Mouse (Mus musculus): ENCODE data around the gene Zfp423. TPM values are rescaled to one million over a fixed set of nuclear protein-coding genes. Genes with fewer than 3 reads are reported as not detected.

Gene Zfp423
- polyA plus RNA-seq, 1 experiment from 2014 or later = 5.8 TPM

DNA sequence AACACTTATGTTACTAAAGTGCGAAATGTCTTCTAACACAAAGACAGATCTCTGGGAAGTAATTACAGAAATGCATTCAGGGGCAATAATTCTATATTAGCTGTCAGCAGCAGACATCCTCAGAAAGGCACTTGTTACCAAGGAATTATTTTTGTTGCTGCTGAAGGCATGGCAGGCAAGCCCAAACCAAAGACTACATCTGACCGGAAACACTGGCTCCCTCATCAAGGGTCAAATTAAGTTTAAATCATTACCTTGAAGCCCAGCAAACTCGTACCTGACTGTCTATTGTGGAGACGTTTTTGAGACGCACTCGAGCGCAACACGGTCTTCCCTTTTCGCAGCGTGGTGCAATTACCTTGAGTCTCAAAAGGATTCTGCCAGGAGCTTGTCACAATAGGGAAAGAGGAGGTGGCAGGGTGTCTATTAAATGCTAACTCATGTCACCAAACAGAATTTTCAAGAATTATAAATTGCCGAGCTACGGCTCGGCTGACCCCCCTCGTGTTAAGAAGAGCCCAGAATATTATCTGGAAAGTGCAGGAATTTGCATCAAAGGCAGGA, 86.3 kb downstream of the Zfp423 start:
- no peaks in the 10 kb centered on the region for H3K27me3 ChIP-seq (replicated peaks; ENCODE audit: control insufficient read depth, insufficient read depth, low read length)
- WGBS = 76% methylated on average over 14 of the region's 14 CpGs
- DNase-seq (ENCODE audit: low spot score) (no peak), ATAC-seq (replicated peaks; ENCODE audit: low FRiP score) (no peak)
- no peak overlapping the region for H3K4me2 ChIP-seq
- no peak overlapping the region for H3K27ac ChIP-seq (ENCODE audit: low read depth, low read length)
- no peak overlapping the region for H3K4me3 ChIP-seq (ENCODE audit: low read depth, low read length)
- H3K9me3 ChIP-seq (ENCODE audit: control insufficient read depth, low read length) = no peaks in the 10 kb centered on the region
- no peaks in the 10 kb centered on the region for H3K4me1 ChIP-seq (replicated peaks; ENCODE audit: control insufficient read depth, insufficient read depth, low read length)
- H3K36me3 ChIP-seq (ENCODE audit: control insufficient read depth, insufficient read depth, low read length) = no peaks in the 10 kb centered on the region
- H3K9ac ChIP-seq (ENCODE audit: low read depth, low read length) = no peak overlapping the region

DNA sequence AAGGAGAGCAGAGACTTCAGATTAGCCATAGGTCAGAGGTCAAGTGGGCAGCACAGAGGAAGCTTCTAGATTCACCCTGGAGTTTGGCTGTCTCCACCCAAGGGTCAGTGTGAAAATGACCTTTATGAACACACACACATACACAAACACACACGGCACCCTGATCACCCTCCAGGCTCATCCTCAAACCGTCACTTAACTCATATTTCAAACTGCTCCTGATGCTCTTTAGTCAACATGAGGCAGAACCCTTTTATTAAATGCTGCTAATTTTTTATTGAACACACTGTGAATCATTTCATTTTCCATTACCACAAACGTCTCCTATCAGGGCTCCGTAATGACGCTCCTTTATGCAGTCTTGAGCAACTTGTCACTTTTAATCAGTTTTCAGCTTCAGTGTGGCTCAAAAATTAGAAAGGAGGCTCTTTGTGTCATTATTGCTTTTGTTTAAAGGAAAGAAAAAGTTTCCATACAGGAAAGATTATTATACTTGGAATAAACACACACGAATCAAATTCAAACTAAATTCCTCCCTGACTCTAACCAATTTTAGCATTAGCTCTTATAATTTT, 87.0 kb downstream of the Zfp423 start:
- H3K27me3 ChIP-seq (replicated peaks; ENCODE audit: control insufficient read depth, insufficient read depth, low read length) = no peaks in the 10 kb centered on the region
- H3K4me2 ChIP-seq = no peak overlapping the region
- H3K36me3 ChIP-seq (ENCODE audit: control insufficient read depth, insufficient read depth, low read length) = no peaks in the 10 kb centered on the region
- WGBS = 74% methylated on average over 6 of the region's 6 CpGs
- H3K9me3 ChIP-seq (ENCODE audit: control insufficient read depth, low read length) = no peaks in the 10 kb centered on the region
- no peak overlapping the region for H3K4me3 ChIP-seq (ENCODE audit: low read depth, low read length)
- DNase-seq (ENCODE audit: low spot score) (no peak), ATAC-seq (replicated peaks; ENCODE audit: low FRiP score) (no peak)
- H3K4me1 ChIP-seq (replicated peaks; ENCODE audit: control insufficient read depth, insufficient read depth, low read length) = no peaks in the 10 kb centered on the region
- H3K27ac ChIP-seq (ENCODE audit: low read depth, low read length) = no peak overlapping the region
- no peak overlapping the region for H3K9ac ChIP-seq (ENCODE audit: low read depth, low read length)

DNA sequence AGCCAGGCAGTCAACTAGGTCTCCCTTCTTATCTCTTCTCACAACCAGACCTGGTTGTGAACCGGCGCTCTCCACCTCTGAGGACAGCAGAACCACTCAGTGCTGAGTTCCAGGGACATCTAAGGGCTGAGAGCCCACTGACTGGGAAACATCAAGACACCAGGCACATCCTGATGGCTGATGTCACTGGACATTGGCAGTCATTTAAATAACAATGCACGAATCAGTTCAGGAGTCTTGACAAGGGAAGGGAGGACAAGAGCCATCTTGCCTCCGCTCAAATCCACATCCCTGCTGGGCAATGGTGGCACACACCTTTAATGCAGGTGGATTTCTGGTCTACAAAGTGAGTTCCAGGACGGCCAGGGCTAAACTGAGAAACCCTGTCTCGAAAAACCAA, 92.8 kb downstream of the Zfp423 start:
- Histone ChIP-seq H3K4me1 (replicated peaks; ENCODE audit: control insufficient read depth, insufficient read depth, low read length) (no peaks in the 10 kb centered on the region), H3K9me3 (ENCODE audit: control insufficient read depth, low read length) (no peaks in the 10 kb centered on the region), H3K27me3 (replicated peaks; ENCODE audit: control insufficient read depth, insufficient read depth, low read length) (no peaks in the 10 kb centered on the region), H3K27ac (ENCODE audit: low read depth, low read length) (no peak overlapping the region), H3K9ac (ENCODE audit: low read depth, low read length) (no peak overlapping the region), H3K36me3 (ENCODE audit: control insufficient read depth, insufficient read depth, low read length) (no peaks in the 10 kb centered on the region), H3K4me3 (ENCODE audit: low read depth, low read length) (no peak overlapping the region), H3K4me2 (no peak overlapping the region)
- DNase-seq (ENCODE audit: low spot score) (no peak), ATAC-seq (replicated peaks; ENCODE audit: low FRiP score) (no peak)
- 71% methylated on average over 6 of the region's 6 CpGs for WGBS

DNA sequence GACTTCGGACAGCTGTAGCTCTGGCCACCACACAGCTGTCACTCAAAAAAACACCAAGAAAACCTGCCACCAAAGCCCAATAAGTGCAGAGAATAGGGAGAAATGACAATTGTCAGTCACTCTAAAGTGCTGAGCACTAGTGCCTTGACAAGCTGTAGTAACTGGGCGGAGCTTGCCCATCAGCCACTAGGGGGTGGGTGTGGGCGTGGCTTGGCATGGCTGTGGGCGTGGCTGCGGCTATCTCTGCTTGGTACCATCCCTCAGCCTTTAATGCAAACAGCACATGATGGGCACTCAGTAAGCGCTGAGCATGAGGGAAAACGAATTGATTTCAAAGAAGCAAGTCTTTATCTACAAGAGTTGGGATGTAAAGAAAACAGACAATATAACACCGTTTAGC, 95.2 kb downstream of the Zfp423 start:
- H3K4me3 ChIP-seq (ENCODE audit: low read depth, low read length) = no peak overlapping the region
- DNase-seq (ENCODE audit: low spot score) (peak; percentile 40), ATAC-seq (replicated peaks; ENCODE audit: low FRiP score) (peak; percentile 29; the same call in 1 of the 2 replicates)
- H3K27me3 ChIP-seq (replicated peaks; ENCODE audit: control insufficient read depth, insufficient read depth, low read length) = no peaks in the 10 kb centered on the region
- WGBS = 41% methylated on average over 8 of the region's 8 CpGs
- H3K4me1 ChIP-seq (replicated peaks; ENCODE audit: control insufficient read depth, insufficient read depth, low read length) = no peaks in the 10 kb centered on the region
- no peaks in the 10 kb centered on the region for H3K36me3 ChIP-seq (ENCODE audit: control insufficient read depth, insufficient read depth, low read length)
- H3K4me2 ChIP-seq = no peak overlapping the region
- no peak overlapping the region for H3K9ac ChIP-seq (ENCODE audit: low read depth, low read length)
- H3K27ac ChIP-seq (ENCODE audit: low read depth, low read length) = no peak overlapping the region
- H3K9me3 ChIP-seq (ENCODE audit: control insufficient read depth, low read length) = no peaks in the 10 kb centered on the region

DNA sequence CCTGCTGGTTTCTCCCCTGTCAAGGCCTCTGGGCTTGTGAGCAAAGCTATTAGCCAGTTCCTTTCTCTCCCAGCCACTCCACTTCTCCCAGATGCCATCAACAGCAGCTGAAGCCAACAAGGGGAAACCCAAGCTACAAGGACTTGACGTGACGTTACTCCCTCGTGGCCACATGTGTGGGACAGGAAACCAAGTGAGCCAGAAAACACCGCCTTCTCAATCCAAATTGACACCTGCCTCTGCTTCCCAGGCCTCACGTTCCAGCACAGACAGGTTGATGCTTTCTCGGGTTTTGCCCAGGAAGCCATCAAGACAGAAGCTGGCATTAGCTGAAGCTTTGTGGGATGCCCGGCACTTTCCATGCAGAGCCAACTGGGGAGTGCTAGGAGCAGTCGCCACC, 96.3 kb downstream of the Zfp423 start:
- DNase-seq (ENCODE audit: low spot score) = no peak
- Histone ChIP-seq H3K4me1 (replicated peaks; ENCODE audit: control insufficient read depth, insufficient read depth, low read length) (no peaks in the 10 kb centered on the region), H3K36me3 (ENCODE audit: control insufficient read depth, insufficient read depth, low read length) (no peaks in the 10 kb centered on the region), H3K27ac (ENCODE audit: low read depth, low read length) (no peak overlapping the region), H3K4me3 (ENCODE audit: low read depth, low read length) (no peak overlapping the region), H3K9me3 (ENCODE audit: control insufficient read depth, low read length) (no peaks in the 10 kb centered on the region), H3K27me3 (replicated peaks; ENCODE audit: control insufficient read depth, insufficient read depth, low read length) (no peaks in the 10 kb centered on the region), H3K4me2 (no peak overlapping the region), H3K9ac (ENCODE audit: low read depth, low read length) (no peak overlapping the region)
- WGBS = 78% methylated on average over 8 of the region's 8 CpGs
- no peak for ATAC-seq (replicated peaks; ENCODE audit: low FRiP score)

DNA sequence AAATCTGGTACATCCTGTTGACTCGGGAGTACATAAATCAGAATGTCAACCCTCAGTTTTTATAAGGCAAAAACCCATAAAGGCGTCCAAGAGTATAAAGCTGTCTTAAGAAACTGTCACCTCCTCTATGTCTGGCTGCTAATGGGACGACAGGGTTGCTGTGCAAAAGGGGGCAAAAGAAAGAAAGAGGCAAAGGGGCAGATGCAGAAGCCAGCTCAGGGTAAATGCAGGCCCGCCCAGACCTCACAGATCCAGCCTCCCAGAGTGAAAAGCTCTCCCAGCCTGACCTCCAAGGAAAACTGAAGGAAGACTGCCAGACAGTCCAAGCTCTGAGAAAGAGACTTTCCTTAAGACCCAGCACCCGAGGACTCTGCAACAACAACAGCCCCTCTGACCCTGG, 97.7 kb downstream of the Zfp423 start:
- no peaks in the 10 kb centered on the region for H3K4me1 ChIP-seq (replicated peaks; ENCODE audit: control insufficient read depth, insufficient read depth, low read length)
- no peaks in the 10 kb centered on the region for H3K27me3 ChIP-seq (replicated peaks; ENCODE audit: control insufficient read depth, insufficient read depth, low read length)
- H3K9ac ChIP-seq (ENCODE audit: low read depth, low read length) = no peak overlapping the region
- H3K9me3 ChIP-seq (ENCODE audit: control insufficient read depth, low read length) = no peaks in the 10 kb centered on the region
- DNase-seq (ENCODE audit: low spot score) = no peak
- no peak overlapping the region for H3K4me3 ChIP-seq (ENCODE audit: low read depth, low read length)
- ATAC-seq (replicated peaks; ENCODE audit: low FRiP score) = no peak
- no peak overlapping the region for H3K27ac ChIP-seq (ENCODE audit: low read depth, low read length)
- H3K4me2 ChIP-seq = no peak overlapping the region
- 56% methylated on average over 5 of the region's 5 CpGs for WGBS
- no peaks in the 10 kb centered on the region for H3K36me3 ChIP-seq (ENCODE audit: control insufficient read depth, insufficient read depth, low read length)

DNA sequence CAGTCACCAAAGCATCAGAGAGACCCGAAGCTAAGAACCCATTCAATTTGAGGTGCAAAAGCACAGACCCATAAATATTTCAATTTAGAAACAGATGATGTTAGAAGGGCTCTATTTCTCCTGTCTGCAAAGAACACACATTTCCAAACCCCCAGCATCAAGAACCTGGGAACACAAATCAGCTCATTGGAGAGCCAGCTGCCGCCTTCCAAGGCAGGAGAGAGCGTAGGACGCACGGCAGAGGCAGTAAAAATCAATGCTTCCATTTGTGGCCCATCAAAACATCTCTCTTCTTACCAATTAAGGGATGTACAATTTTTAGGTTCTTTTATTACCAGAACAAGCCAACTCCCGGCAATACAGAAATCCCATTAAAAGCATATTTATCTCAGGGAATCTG, 98.5 kb downstream of the Zfp423 start:
- no peak for ATAC-seq (replicated peaks; ENCODE audit: low FRiP score)
- Histone ChIP-seq H3K27ac (ENCODE audit: low read depth, low read length) (no peak overlapping the region), H3K36me3 (ENCODE audit: control insufficient read depth, insufficient read depth, low read length) (no peaks in the 10 kb centered on the region), H3K9me3 (ENCODE audit: control insufficient read depth, low read length) (no peaks in the 10 kb centered on the region), H3K4me1 (replicated peaks; ENCODE audit: control insufficient read depth, insufficient read depth, low read length) (no peaks in the 10 kb centered on the region), H3K27me3 (replicated peaks; ENCODE audit: control insufficient read depth, insufficient read depth, low read length) (no peaks in the 10 kb centered on the region), H3K4me3 (ENCODE audit: low read depth, low read length) (no peak overlapping the region), H3K4me2 (no peak overlapping the region), H3K9ac (ENCODE audit: low read depth, low read length) (no peak overlapping the region)
- WGBS = 76% methylated on average over 6 of the region's 6 CpGs
- DNase-seq (ENCODE audit: low spot score) = no peak

DNA sequence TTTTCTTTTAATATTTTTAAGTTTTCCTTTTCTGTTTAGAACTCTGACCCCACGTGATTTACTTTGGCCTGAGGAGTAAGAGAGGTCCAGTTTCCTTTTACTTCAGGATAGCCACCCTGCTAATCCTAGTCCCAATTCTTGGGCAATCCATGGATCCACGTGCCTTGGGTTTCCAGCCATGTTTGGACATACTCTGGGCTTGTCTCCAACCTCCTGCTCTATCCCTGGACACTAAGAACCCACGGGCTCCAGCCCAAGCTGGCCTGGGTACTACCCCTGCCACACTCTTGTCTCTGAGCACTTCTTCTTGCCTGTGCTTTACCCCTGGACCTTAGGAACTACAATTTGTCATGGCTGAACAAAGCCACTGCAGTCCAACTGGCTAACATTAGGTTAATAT, 107.5 kb downstream of the Zfp423 start:
- no peak overlapping the region for H3K4me2 ChIP-seq
- no peak overlapping the region for H3K27ac ChIP-seq (ENCODE audit: low read depth, low read length)
- H3K36me3 ChIP-seq (ENCODE audit: control insufficient read depth, insufficient read depth, low read length) = no peaks in the 10 kb centered on the region
- H3K9me3 ChIP-seq (ENCODE audit: control insufficient read depth, low read length) = no peaks in the 10 kb centered on the region
- no peak overlapping the region for H3K9ac ChIP-seq (ENCODE audit: low read depth, low read length)
- no peak for DNase-seq (ENCODE audit: low spot score)
- no peak for ATAC-seq (replicated peaks; ENCODE audit: low FRiP score)
- H3K4me3 ChIP-seq (ENCODE audit: low read depth, low read length) = no peak overlapping the region
- 68% methylated on average over 3 of the region's 3 CpGs for WGBS
- H3K27me3 ChIP-seq (replicated peaks; ENCODE audit: control insufficient read depth, insufficient read depth, low read length) = no peaks in the 10 kb centered on the region
- no peaks in the 10 kb centered on the region for H3K4me1 ChIP-seq (replicated peaks; ENCODE audit: control insufficient read depth, insufficient read depth, low read length)

DNA sequence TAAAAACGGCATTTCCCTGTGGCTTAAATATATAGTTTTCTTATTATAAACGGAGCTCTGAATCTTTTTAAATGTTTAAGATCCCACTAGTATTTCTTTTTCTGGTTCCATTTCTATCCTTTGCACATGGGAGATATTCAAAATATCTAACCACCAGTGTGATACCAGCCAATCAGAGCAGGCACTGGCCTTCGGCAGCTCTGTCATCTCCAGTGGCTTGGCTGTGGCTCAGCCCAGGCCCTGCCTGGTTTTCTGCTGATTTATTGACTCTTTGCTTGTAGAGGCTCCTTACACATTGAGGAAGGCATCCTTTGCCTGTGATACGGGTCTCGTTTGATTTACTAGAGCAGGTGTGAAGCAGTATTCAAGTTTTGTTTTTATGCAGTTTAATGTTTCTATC, 108.0 kb downstream of the Zfp423 start:
- 81% methylated on average over 5 of the region's 5 CpGs for WGBS
- ATAC-seq (replicated peaks; ENCODE audit: low FRiP score) (no peak), DNase-seq (ENCODE audit: low spot score) (no peak)
- Histone ChIP-seq H3K4me1 (replicated peaks; ENCODE audit: control insufficient read depth, insufficient read depth, low read length) (no peaks in the 10 kb centered on the region), H3K4me3 (ENCODE audit: low read depth, low read length) (no peak overlapping the region), H3K36me3 (ENCODE audit: control insufficient read depth, insufficient read depth, low read length) (no peaks in the 10 kb centered on the region), H3K9ac (ENCODE audit: low read depth, low read length) (no peak overlapping the region), H3K27ac (ENCODE audit: low read depth, low read length) (no peak overlapping the region), H3K27me3 (replicated peaks; ENCODE audit: control insufficient read depth, insufficient read depth, low read length) (no peaks in the 10 kb centered on the region), H3K4me2 (no peak overlapping the region), H3K9me3 (ENCODE audit: control insufficient read depth, low read length) (no peaks in the 10 kb centered on the region)

All from liver, embryonic 11.5 days (tissue).